Mouse (Mus musculus) liver, adult 2 months (tissue): ENCODE measurements around the gene Cx3cr1.

Experiments used
- CTCF ChIP-seq: fragments of 200-500 bp; IDR thresholded peaks from 2 replicates; pipeline ENCODE4 v1.5.1; 2011; ENCODE audit warnings: low read depth, low read length, control low read depth
- POLR2A ChIP-seq: fragments of 200-500 bp; IDR thresholded peaks from 2 replicates; pipeline ENCODE4 v1.6.1; 2011; ENCODE audit warnings: low read length, control low read depth; ENCODE audit not compliant: insufficient read depth; ENCODE audit errors: extremely low read depth

- no peak for TF ChIP-seq CTCF
- no peak for TF ChIP-seq POLR2A
Observed at GRCm38 (mm10) chr9:120056201-120056600, 13.5 kb downstream of the Cx3cr1 start.
